Mouse (Mus musculus) megakaryocyte-erythroid progenitor cell, adult 5 weeks (primary cell): Measurements from ENCODE around the gene 9230112D13Rik. TPM values are rescaled to one million over a fixed set of nuclear protein-coding genes. Genes with fewer than 3 reads are reported as not detected.

Source experiments
- polyA plus RNA-seq: library from polyadenylated mRNA; stranded (reverse); fragments of >175 nt; gene quantifications from 2 replicates; pipeline ENCODE4 v1.2.3, GENCODE M21; 2012

The 9230112D13Rik gene
- not detected in 2 replicates for polyA plus RNA-seq

GRCm38 (mm10) chr14:34522701-34523100, at the start of gene 9230112D13Rik:
TSS of gene 9230112D13Rik (minus strand) at chr14:34522801.

GRCm38 (mm10) chr14:34503325-34503647, 19.3 kb downstream of the 9230112D13Rik start, which contains the start of gene Bmpr1a:
TSS of gene Bmpr1a (minus strand) at chr14:34503341.

Other genes with a start within 250 kb of the 9230112D13Rik start
- 6.7 and 6.9 TPM in 2 replicates for gene Shld2, start 212.3 kb downstream of the 9230112D13Rik start, polyA plus RNA-seq
- 102 and 105 TPM in 2 replicates for gene Glud1, start 212.1 kb downstream of the 9230112D13Rik start, polyA plus RNA-seq
- not detected in 2 replicates for gene Fam25c, start 167.4 kb downstream of the 9230112D13Rik start, polyA plus RNA-seq
- gene Sncg, start 148.0 kb downstream of the 9230112D13Rik start, polyA plus RNA-seq: not detected in 2 replicates
- not detected in 2 replicates for gene Mmrn2, start 147.3 kb downstream of the 9230112D13Rik start, polyA plus RNA-seq
- gene Bmpr1a, start 19.5 kb downstream of the 9230112D13Rik start, polyA plus RNA-seq: 0.02 and 0.14 TPM in 2 replicates
- not detected in 2 replicates for gene Ldb3, start 65.9 kb upstream of the 9230112D13Rik start, polyA plus RNA-seq
- gene Opn4, start 77.3 kb upstream of the 9230112D13Rik start, polyA plus RNA-seq: not detected in 2 replicates
- 11.4 and 14.8 TPM in 2 replicates for gene Wapl, start 151.1 kb upstream of the 9230112D13Rik start, polyA plus RNA-seq